Mouse (Mus musculus) thymus, adult 2 months (tissue): ENCODE data around the gene Pnmal1.

Experiments used
- CTCF ChIP-seq: fragments of 200-500 bp; IDR thresholded peaks from 2 replicates; pipeline ENCODE4 v1.5.1; 2012; ENCODE audit warnings: mild to moderate bottlenecking, control low read depth, low read length, moderate library complexity, borderline replicate concordance; ENCODE audit not compliant: control insufficient read depth, poor library complexity, insufficient read depth; ENCODE audit errors: extremely low read depth
- POLR2A ChIP-seq: fragments of 200-500 bp; IDR thresholded peaks from 2 replicates; pipeline ENCODE4 v1.6.1; 2012; ENCODE audit warnings: mild to moderate bottlenecking, low read length, control low read depth, moderate library complexity; ENCODE audit not compliant: control insufficient read depth, poor library complexity, insufficient read depth; ENCODE audit errors: extremely low read depth

- TF ChIP-seq POLR2A: no peak
- TF ChIP-seq CTCF: no peak
These were observed 52.6 kb downstream of the Pnmal1 start for GRCm38 (mm10) chr7:17011909-17012590.
